Mouse (Mus musculus) liver, embryonic 14.5 days (tissue): ENCODE measurements around the gene Egr4. TPM values are rescaled to one million over a fixed set of nuclear protein-coding genes. Genes with fewer than 3 reads are reported as not detected.

Experiments used
- ATAC-seq: fragments of 200-750 bp; cut with Nextera tagmentation; 2 replicates; pipeline ENCODE4 v1.8.0; 2017; ENCODE audit warnings: moderate number of reproducible peaks, mild to moderate bottlenecking, moderate library complexity; ENCODE audit not compliant: insufficient read depth
- DNase-seq, 3 experiments: peaks; one replicate each; pipeline ENCODE4 v3.0.0-alpha.2; 2012 to 2013; ENCODE audit warnings: low read depth in 3 of 3, low spot score in 3 of 3
- H3K27ac ChIP-seq: fragments of 300-500 bp; sonication (generic); 2 replicates; pipeline ENCODE4 v1.5.1; 2014; ENCODE audit warnings: moderate library complexity, mild to moderate bottlenecking, control low read depth, inconsistent platforms
- H3K27me3 ChIP-seq: fragments of 300-500 bp; sonication (generic); 2 replicates; pipeline ENCODE4 v1.6.1; 2014; ENCODE audit warnings: mild to moderate bottlenecking, low read length, moderate library complexity; ENCODE audit not compliant: control insufficient read depth, insufficient read depth
- H3K36me3 ChIP-seq: fragments of 300-500 bp; sonication (generic); replicated peaks from 2 replicates; pipeline ENCODE4 v1.6.1; 2014; ENCODE audit warnings: low read depth; ENCODE audit not compliant: control insufficient read depth, insufficient read depth
- H3K4me1 ChIP-seq, 2 experiments: fragments of 200-500 bp in 1 of 2; fragments of 300-500 bp in 1 of 2; sonication (generic) in 1 of 2; replicated peaks; 2 replicates each; pipeline ENCODE4 v1.6.1; 2012 to 2014; ENCODE audit warnings: antibody characterized with exemption in 1 of 2, inconsistent platforms in 1 of 2, low read length in 1 of 2; ENCODE audit not compliant: control insufficient read depth in 2 of 2, insufficient read depth in 2 of 2
- H3K4me2 ChIP-seq: fragments of 300-500 bp; sonication (generic); 2 replicates; pipeline ENCODE4 v1.6.1; 2014; ENCODE audit warnings: low read depth, mild to moderate bottlenecking, control low read depth, moderate library complexity
- H3K4me3 ChIP-seq, 2 experiments: fragments of 200-500 bp in 1 of 2; fragments of 300-500 bp in 1 of 2; sonication (generic) in 1 of 2; 2 replicates each; pipeline ENCODE4 v1.5.1; 2012 to 2014; ENCODE audit warnings: low read depth in 2 of 2, low read length in 2 of 2, mild to moderate bottlenecking in 2 of 2, control low read depth in 1 of 2, inconsistent platforms in 1 of 2, moderate library complexity in 1 of 2; ENCODE audit not compliant: insufficient read depth in 1 of 2
- H3K9ac ChIP-seq: fragments of 300-500 bp; sonication (generic); replicated peaks from 2 replicates; pipeline ENCODE4 v1.6.1; 2014; ENCODE audit warnings: mild to moderate bottlenecking, control low read depth, moderate library complexity
- H3K9me3 ChIP-seq: fragments of 300-500 bp; sonication (generic); 2 replicates; pipeline ENCODE4 v1.6.1; 2016; ENCODE audit warnings: low read length, mixed read lengths; ENCODE audit not compliant: control insufficient read depth
- CTCF ChIP-seq: IDR thresholded peaks from 2 replicates; pipeline ENCODE4 v1.5.1; 2016; ENCODE audit warnings: antibody characterized with exemption, low read depth, control low read depth
- EP300 ChIP-seq: IDR thresholded peaks from 2 replicates; pipeline ENCODE4 v1.6.1; 2016; ENCODE audit warnings: antibody characterized with exemption, low read depth
- WGBS: fragments of 180-500 bp; shearing (Covaris S2); extraction: QIAGEN DNeasy Blood & Tissue Kit; methylation state at CpG from one replicate; pipeline ENCODE4 v1.1.7; 2014; ENCODE audit not compliant: insufficient replicate concordance; 5-methylcytosine and 5-hydroxymethylcytosine counted together
- polyA plus RNA-seq, 2 experiments: library from polyadenylated mRNA; depleted of rRNA in 1 of 2; stranded (reverse) in 1 of 2; unstranded in 1 of 2; fragments of >200 nt; fragmentation: Nextera tagmentation in 1 of 2; extraction: Ambion mirVana in 1 of 2; gene quantifications; 2 replicates each; pipeline versions ENCODE4 v1.2.1 to v1.2.3; 2012 to 2014

Gene Egr4
- polyA plus RNA-seq, 2 experiments, result not detected

- Histone ChIP-seq H3K4me2 (peak within 1 kb of the TSS; percentile 63), H3K27me3 (peaks cover 17% of the 10 kb centered on the region), H3K4me3 (peak within 1 kb of the TSS in 1 of 2 experiments; percentile 51; a peak in 2 of 4 replicates), H3K27ac (no peak within 1 kb of the TSS), H3K9me3 (no peaks in the 10 kb centered on the region), H3K36me3 (no peaks in the 10 kb centered on the region), H3K4me1 (no peaks in the 10 kb centered on the region), H3K9ac (no peak within 1 kb of the TSS)
- TF ChIP-seq CTCF, result no peak
- TF ChIP-seq EP300, result no peak
- ATAC-seq, result no peak
- WGBS, result 2% methylated on average over 20 of the region's 22 CpGs
- DNase-seq, result no peak
These were observed 10.5 kb downstream of the Egr4 start, which contains the start of gene Fbxo41 for GRCm38 (mm10) chr6:85502911-85503250. Gene Fbxo41, minus strand, starts transcription at chr6:85502994.

DNA sequence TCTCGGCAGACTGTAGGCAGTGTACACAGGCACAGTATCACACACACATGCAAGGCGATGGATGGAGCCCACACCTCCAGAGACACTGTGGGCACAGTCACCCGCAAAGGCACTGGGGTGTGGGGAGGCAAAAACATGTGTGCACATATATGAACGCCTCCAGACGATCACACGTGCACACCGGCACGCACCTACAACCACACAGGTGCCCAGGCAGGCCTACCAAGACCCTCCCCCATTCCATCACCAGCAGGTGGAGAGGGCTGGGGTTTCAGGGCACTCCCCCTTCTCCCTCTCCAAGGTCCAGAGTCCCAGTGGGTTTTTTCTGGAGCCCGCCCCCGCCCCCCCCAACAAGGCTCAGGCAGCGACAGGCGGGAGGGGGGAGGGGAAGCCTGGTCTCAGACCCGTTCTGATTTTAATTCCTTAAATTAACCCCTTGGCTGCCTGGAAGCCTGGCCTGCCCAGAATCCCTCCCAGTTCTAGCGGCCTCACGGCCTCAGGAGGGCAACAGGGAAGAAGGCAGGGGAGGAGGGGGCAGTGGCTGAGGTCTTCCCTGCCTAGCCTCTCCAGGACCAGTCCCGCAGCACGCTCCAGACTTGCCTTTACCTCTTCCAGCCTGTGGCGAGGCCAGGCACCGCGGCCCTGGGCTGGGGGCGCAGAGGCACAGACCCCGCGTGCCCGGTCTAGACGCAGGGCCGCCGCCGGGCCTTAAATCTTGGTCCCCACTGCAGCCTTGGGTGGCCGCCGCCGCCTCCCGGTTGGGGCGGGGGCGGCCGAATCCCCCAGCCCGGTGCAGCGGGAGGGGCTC lies 11.1 kb downstream of the Egr4 start:
- no peaks in the 10 kb centered on the region for H3K9me3 ChIP-seq
- no peak for TF ChIP-seq EP300
- TF ChIP-seq CTCF, result no peak
- no peaks in the 10 kb centered on the region for H3K36me3 ChIP-seq
- H3K4me1 ChIP-seq, result no peaks in the 10 kb centered on the region
- ATAC-seq (no peak), DNase-seq (no peak)
- H3K4me3 ChIP-seq, result peak overlapping the region in 1 of 2 experiments; percentile 51; a peak in 2 of 4 replicates
- H3K27ac ChIP-seq, result no peak overlapping the region
- H3K27me3 ChIP-seq, result peaks cover 17% of the 10 kb centered on the region
- H3K4me2 ChIP-seq, result peak overlapping the region; percentile 63
- no peak overlapping the region for H3K9ac ChIP-seq
- 3% methylated on average over 33 of the region's 37 CpGs for WGBS

GRCm38 (mm10) chr6:85501571-85502102 lies 11.8 kb downstream of the Egr4 start:
- 13% methylated on average over 6 of the region's 6 CpGs for WGBS
- Histone ChIP-seq H3K4me1 (no peaks in the 10 kb centered on the region), H3K36me3 (no peaks in the 10 kb centered on the region), H3K4me3 (no peak overlapping the region), H3K27me3 (peaks cover 17% of the 10 kb centered on the region), H3K9me3 (no peaks in the 10 kb centered on the region), H3K4me2 (no peak overlapping the region), H3K27ac (no peak overlapping the region), H3K9ac (no peak overlapping the region)
- ATAC-seq (no peak), DNase-seq (no peak)
- TF ChIP-seq EP300, result no peak
- TF ChIP-seq CTCF, result no peak

DNA sequence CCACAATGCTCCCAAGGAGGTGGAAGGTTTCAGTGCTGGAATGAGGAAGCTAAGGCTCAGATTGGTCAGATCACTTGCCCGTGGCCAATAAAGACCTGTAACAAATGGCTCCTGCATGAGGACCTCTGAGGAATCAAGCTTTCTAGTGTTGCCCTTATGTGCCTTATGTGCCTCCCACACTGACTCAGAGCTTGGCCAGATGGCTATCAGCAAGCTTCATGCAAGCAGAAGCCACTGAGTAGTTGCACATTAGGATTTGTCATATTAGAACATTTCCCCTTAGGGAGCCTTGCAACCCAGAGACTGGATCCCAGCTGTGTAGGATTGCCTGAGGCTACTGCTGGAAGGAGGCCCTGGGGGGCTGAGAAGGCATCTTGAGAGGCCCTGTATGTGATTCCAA lies 13.0 kb downstream of the Egr4 start:
- no peaks in the 10 kb centered on the region for H3K4me1 ChIP-seq
- H3K4me2 ChIP-seq, result no peak overlapping the region
- no peak overlapping the region for H3K9ac ChIP-seq
- 27% methylated on average over 1 of the region's 1 CpGs for WGBS
- H3K9me3 ChIP-seq, result no peaks in the 10 kb centered on the region
- no peak overlapping the region for H3K4me3 ChIP-seq
- DNase-seq, result no peak
- no peak for TF ChIP-seq CTCF
- no peak for TF ChIP-seq EP300
- H3K27me3 ChIP-seq, result peaks cover 17% of the 10 kb centered on the region
- no peaks in the 10 kb centered on the region for H3K36me3 ChIP-seq
- H3K27ac ChIP-seq, result no peak overlapping the region
- no peak for ATAC-seq

- Histone ChIP-seq H3K4me2 (no peak overlapping the region), H3K9ac (no peak overlapping the region), H3K4me3 (no peak overlapping the region), H3K27me3 (peaks cover 17% of the 10 kb centered on the region), H3K27ac (no peak overlapping the region), H3K36me3 (no peaks in the 10 kb centered on the region), H3K9me3 (no peaks in the 10 kb centered on the region), H3K4me1 (no peaks in the 10 kb centered on the region)
- no peak for DNase-seq
- 39% methylated on average over 9 of the region's 9 CpGs for WGBS
- no peak for ATAC-seq
- no peak for TF ChIP-seq EP300
- no peak for TF ChIP-seq CTCF
These were observed 15.2 kb downstream of the Egr4 start for GRCm38 (mm10) chr6:85498147-85498546.
